Mouse (Mus musculus): ENCODE measurements around the gene Agtr1a.

- TF ChIP-seq POLR2A (IDR thresholded peaks at IDR 0.05; ENCODE audit: extremely low read depth, insufficient read depth, low read length) (no peak), CTCF (IDR thresholded peaks at IDR 0.05; ENCODE audit: extremely low read depth, insufficient read depth, low read length) (no peak)
Measured at GRCm38 (mm10) chr13:30368116-30368515, 31.9 kb downstream of the Agtr1a start.
